9 mouse cellular contexts compared by ENCODE assay signal in genomic region chr7:92937955-92938354, GRCm38 (mm10).
DNase-seq lines count a peak whose midpoint lies in the region; ATAC-seq and TF ChIP-seq lines count a peak whose summit lies in the region.
"Had no signal": no experiment of that assay in that cellular context is flagged by ENCODE, and none has a peak within 500 bp of the region (broad histone marks: within the 10 kb centered on the region; RNA-seq: fewer than 3 reads in every experiment).

No protein-coding gene starts in this region.

- H3K4me2 ChIP-seq in liver, embryonic 11.5 days = no peak overlapping the region
- H3K4me2 ChIP-seq: embryonic facial prominence, embryonic 15.5 days had no signal

- intact Hi-C loops in heart, postnatal 10 days (cut with DNase I) = loop anchor here (2.0 kb wide), 1 partner anchor 39 kb away; no protein-coding TSS in a partner anchor
- intact Hi-C loops in heart, postnatal 25 days (cut with DNase I) = loop anchor here (2.0 kb wide), 2 partner anchors 41 to 63 kb away; partner anchors contain the start of genes Ddias and Prcp

- TF ChIP-seq POLR2A in bone marrow macrophage, adult 2 months (IDR thresholded peaks at IDR 0.05; ENCODE audit: borderline replicate concordance, low read depth, low read length) = no peak

- peak; percentile 25 to 42 for DNase-seq in heart, postnatal 10 days
- no peak for DNase-seq in heart, postnatal 25 days (ENCODE audit: low spot score)
- DNase-seq in right cerebral cortex, postnatal 10 days (ENCODE audit: low spot score in 2 of 2) = peak; percentile 29 to 49
- DNase-seq in right cerebral cortex, postnatal 25 days = no peak
- DNase-seq in liver, embryonic 11.5 days (ENCODE audit: low spot score) = no peak
- no peak for DNase-seq in yolk sac, embryonic 10.5 days (ENCODE audit: low spot score)
- DNase-seq in gastrocnemius, adult 8-10 months (ENCODE audit: low spot score in 2 of 2) = no peak

- no peak overlapping the region for H3K27ac ChIP-seq in bone marrow macrophage, adult 2 months (ENCODE audit: insufficient read depth, low read depth, low read length)
- no peak overlapping the region for H3K27ac ChIP-seq in liver, embryonic 11.5 days (ENCODE audit: low read depth, low read length)
- H3K27ac ChIP-seq: embryonic facial prominence, embryonic 15.5 days had no signal

- H3K4me1 ChIP-seq in bone marrow macrophage, adult 2 months (ENCODE audit: control insufficient read depth, insufficient read depth, low read length) = no peaks in the 10 kb centered on the region
- no peaks in the 10 kb centered on the region for H3K4me1 ChIP-seq in liver, embryonic 11.5 days (replicated peaks; ENCODE audit: control insufficient read depth, insufficient read depth, low read length)

- no peak overlapping the region for H3K4me3 ChIP-seq in bone marrow macrophage, adult 2 months (ENCODE audit: insufficient read depth, low read length)
- H3K4me3 ChIP-seq in liver, embryonic 11.5 days (ENCODE audit: low read depth, low read length) = no peak overlapping the region
- H3K4me3 ChIP-seq: embryonic facial prominence, embryonic 15.5 days had no signal

- WGBS in liver, embryonic 11.5 days = 28% methylated on average over 6 of the region's 6 CpGs

- H3K27me3 ChIP-seq in liver, embryonic 11.5 days (replicated peaks; ENCODE audit: control insufficient read depth, insufficient read depth, low read length) = no peaks in the 10 kb centered on the region
- H3K27me3 ChIP-seq: embryonic facial prominence, embryonic 15.5 days had no signal

- 0 out of 2 replicates have a peak, but pooled peaks have one; percentile 31 for ATAC-seq in liver, embryonic 11.5 days (replicated peaks; ENCODE audit: low FRiP score)

- peak; percentile 47; the same call in 1 of the 2 replicates for TF ChIP-seq CTCF in bone marrow macrophage, adult 2 months (IDR thresholded peaks at IDR 0.05; ENCODE audit: low read depth, low read length)

- H3K9ac ChIP-seq in liver, embryonic 11.5 days (ENCODE audit: low read depth, low read length) = no peak overlapping the region
- H3K9ac ChIP-seq: embryonic facial prominence, embryonic 15.5 days had no signal

- no peaks in the 10 kb centered on the region for H3K36me3 ChIP-seq in liver, embryonic 11.5 days (ENCODE audit: control insufficient read depth, insufficient read depth, low read length)
- H3K36me3 ChIP-seq: embryonic facial prominence, embryonic 15.5 days had no signal

- no peaks in the 10 kb centered on the region for H3K9me3 ChIP-seq in liver, embryonic 11.5 days (ENCODE audit: control insufficient read depth, low read length)
- H3K9me3 ChIP-seq: embryonic facial prominence, embryonic 15.5 days had no signal

Comparison
In these comparisons a context has a peak if more than half of its experiments do, and no peak if none do; other contexts are left out.
1. DNase-seq: peak in heart, postnatal 10 days (2 of 2) and right cerebral cortex, postnatal 10 days (2 of 2); none in heart, postnatal 25 days (single experiment), right cerebral cortex, postnatal 25 days (single experiment), liver, embryonic 11.5 days (single experiment), yolk sac, embryonic 10.5 days (single experiment) and gastrocnemius, adult 8-10 months (0 of 2).